Mouse (Mus musculus) liver (tissue): ENCODE measurements at regions not wholly inside any gene's neighbourhood (a gene's known extent, or its start where the extent isn't known, plus 50 kb on each side); places are given as distances from the start of the nearest gene placed in this dataset.
A peak's percentile ranks its signal among the peaks of the same experiment; 100 is the strongest.

Experiments used
- DNase-seq: peaks from one replicate; pipeline ENCODE4 v3.0.0-alpha.2; 2020; ENCODE audit warnings: mixed read lengths

- DNase-seq, result peak; percentile 2
Measured at GRCm38 (mm10) chrX:55584758-55585157, 358.1 kb downstream of the Slxl1 start.
